Mouse (Mus musculus): ENCODE measurements around the gene Cnot4. TPM values are rescaled to one million over a fixed set of nuclear protein-coding genes. Genes with fewer than 3 reads are reported as not detected.

The Cnot4 gene
- total RNA-seq, 4 experiments from 2014 or later: 19.6 to 23.9 (median 21.7) TPM

DNA sequence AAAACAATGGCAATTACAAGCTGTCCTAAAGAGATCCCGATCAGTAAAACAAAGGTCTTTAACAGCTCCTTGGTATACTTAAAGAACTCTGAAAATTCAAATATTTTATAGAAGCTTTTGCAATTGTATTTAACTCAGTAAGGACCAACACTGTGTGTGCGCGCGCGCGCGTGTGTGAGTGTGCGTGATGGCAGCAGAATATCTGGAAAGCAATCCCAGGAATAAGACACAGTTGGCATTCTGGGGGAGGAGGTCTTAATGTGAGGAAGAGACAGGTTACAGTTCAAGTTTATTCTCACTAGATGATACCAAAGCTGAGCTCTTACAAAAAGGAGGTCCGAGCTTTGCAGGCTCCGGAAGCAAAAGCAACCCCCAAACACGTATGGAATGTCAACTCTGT, 100.2 kb downstream of the Cnot4 start:
- DNase-seq (ENCODE audit: low spot score): no peak

DNA sequence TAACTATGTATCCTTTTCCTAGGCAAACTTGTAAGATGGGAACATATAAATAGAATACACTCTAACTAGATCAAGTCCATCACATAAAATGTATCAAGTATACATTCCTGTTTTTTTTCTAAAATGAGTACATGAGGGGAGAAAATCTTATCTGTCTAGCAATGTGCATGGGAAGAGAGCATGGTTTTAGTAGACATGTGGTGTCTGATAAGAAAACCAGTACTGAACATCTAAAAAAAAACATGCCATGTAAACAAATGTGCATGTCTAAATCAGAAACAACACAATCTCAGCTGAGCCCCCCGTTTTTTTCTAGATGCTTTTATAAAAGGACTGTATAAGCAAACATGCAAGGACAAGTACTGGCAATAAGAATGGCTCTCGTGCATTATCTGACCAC, 100.8 kb downstream of the Cnot4 start:
- DNase-seq (ENCODE audit: low spot score): no peak

DNA sequence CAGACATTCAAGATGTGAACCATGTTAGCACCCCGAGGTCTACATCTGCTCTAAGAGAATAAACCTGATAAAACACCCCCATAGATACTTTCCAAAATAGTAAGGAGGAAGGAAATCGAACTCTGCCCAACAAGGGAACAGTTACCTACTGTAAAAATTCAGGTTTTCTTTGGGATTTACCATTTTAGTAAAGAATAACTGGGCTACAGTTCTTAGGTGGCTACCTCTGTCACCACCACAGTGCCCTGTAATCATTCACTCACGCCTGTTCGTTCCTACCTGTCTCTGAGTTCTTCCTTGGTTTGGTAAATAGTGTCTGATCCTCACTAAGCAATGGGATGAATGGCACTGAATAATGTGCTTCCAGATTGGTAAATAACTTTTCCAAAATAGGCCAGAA, 102.7 kb downstream of the Cnot4 start:
- no peak for DNase-seq (ENCODE audit: low spot score)

DNA sequence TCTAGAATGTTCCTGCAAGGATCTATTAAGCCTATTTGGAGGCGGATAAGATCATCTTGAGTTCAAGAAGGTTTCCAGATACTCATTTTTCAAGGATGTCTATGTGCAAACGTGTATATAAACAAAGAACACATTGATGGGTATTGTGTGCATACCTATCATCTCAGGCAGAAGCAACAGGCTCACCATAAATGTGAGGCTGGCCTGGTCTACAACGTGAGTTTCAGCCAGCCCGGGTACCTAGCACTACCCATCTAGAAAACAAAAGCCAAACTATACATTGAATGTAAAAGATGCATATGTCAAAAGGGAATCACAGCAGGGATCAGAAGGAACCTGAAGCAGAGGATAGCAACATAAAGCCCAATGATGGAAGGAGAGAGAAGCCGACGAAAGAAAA, 103.3 kb downstream of the Cnot4 start:
- DNase-seq (ENCODE audit: low spot score): no peak

DNA sequence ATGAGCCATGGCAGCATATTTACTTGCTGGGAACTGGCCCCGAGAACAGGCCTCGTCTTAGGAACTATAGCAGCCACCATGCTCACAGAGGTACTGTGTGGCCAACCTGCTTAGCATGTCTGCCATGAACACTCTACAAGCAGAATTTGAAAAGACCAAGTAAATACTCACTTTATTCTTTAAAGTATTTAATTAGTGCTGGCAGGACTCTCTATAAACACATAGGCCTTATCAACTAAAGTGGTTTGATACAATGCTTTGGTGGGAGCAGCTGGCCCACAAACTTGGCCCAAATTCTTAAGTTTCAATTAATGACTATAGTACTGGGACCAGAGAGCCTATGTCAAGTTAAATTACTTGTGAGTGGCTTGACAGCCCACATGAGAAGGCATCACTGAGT, 105.5 kb downstream of the Cnot4 start:
- DNase-seq (ENCODE audit: low spot score): no peak

DNA sequence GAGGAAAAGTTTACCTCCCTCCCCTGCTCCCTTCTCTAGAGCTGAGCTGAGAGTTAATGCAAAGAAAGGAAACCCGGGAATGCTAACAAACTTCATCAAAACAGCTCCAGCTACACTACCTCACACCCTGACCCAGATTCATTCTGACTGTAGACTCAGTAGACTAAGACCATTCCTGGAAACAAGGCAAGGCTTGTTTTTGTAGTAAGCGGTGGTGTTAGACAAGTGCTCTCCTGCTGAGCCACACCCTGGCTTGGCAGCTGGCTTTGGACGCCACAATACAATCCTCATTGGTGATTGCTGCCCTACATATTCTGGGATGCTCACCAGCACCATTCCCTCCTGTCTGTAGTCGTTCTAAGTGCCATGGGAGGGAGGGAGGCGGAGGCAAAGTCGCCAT, 106.3 kb downstream of the Cnot4 start:
- DNase-seq (ENCODE audit: low spot score): no peak

DNA sequence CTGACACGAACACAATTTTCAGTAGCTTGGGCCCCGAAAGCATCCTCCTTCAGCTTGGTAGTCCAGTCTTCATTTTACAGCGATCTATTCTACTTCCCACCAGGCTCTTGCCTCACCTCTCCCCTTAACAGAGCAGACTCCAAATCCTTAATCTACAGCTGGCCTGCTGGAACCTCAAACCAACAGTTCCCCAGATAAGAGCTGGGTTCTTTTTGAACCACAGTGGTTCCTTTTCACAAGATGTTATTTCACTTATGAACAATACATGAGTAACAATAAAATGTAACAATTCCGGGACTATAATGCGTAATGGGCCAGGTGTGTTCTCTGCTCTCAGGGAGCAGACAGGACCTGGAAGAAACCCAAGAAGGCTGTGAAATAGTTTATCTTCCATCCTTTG, 116.9 kb downstream of the Cnot4 start:
- DNase-seq (ENCODE audit: low spot score): no peak

DNA sequence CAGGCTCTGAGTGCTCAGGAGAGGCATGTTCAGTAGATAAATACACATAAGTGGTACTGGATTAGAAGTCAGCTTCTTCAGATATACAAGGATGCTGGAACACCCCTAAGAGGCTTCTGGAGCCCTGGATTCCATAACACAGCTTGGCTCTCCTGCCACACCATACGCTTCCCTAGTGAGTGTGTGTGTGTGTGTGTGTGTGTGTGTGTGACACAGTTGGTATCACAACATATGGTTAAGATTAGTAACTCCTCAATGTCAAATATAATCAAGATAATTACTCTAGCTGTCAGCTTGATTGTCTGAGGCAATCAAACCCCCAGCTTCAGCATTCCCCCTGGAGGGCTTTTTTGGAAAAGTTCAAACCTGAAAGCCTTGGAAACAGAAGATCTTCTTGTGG, 121.6 kb downstream of the Cnot4 start:
- no peak for DNase-seq (ENCODE audit: low spot score)

DNA sequence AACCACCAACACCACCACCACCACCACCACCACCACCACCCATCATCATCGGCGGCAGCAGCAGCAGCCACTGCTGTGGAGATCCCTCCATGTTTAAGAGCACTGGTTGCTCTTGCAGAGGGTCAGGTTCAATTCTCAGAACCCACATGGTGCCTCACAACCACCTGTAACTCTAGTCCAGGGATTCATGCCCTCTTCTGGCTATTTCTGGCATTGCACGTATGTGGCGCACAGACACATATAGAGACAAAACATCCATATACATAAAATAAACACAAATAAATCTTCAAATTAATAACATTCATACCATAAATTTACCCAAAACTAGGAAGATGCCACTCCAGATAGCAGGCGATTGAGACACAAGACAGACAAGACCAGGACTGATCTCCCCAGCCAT, 122.8 kb downstream of the Cnot4 start:
- no peak for DNase-seq (ENCODE audit: low spot score)

DNA sequence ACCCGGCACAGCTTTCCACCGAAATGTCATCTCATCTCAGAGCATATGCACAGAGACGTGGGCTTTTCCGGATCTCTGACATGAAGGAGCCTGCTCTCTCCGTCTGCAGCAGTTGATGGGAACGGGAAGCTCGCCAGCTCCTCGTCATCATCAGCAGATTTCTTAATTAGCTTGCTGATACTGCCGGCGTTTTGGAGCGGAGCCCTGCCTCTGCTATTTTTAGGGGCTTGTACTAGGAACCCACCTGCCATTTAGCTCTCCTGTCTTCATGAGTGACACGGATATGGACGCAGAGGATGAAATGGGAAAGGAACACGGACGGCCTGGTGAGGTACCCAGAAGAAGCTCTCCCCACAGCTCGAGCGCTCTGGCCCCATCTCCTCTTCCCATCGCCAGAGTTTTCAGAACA, 131.3 kb downstream of the Cnot4 start:
- peak; percentile 11 for DNase-seq (ENCODE audit: low spot score)

DNA sequence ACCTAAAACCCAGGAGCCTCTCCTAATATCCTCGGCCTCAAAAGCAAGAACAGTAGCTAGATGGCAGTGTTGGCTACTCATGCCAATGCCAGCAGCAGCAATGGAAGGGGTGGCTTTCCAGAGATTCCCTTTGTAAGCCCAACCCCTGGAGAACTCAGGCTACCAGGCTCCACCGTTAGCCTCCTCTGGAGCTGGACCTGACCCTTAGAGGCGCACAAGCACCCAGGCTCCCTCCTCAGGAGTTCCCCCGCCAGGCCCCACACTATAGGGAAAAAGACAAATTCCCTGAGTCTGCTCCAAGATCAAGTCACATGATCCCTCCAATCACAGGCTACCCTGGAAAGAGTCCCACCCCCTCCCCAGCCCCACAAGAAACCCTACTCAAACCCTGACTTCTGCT, 134.4 kb downstream of the Cnot4 start:
- DNase-seq (ENCODE audit: low spot score): no peak

DNA sequence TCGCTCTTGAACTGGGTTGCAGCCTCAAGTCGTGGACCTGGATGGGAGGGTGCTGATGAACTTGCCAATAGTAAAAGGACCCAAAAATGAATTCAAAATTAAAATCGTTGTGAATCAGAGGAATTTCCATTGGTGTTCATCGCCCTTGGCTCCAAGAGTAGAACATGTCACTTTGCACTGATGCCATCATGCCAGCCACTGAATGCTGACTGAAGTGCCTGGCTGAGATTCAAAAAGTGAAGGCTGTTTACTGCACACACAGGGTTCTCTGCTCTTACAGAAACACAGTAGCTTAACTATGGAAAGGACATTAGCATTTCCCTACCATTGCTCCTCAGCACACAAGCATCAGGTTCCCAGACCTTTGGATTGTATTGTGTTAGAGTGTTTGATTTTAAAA, 137.0 kb downstream of the Cnot4 start:
- no peak for DNase-seq (ENCODE audit: low spot score)

DNA sequence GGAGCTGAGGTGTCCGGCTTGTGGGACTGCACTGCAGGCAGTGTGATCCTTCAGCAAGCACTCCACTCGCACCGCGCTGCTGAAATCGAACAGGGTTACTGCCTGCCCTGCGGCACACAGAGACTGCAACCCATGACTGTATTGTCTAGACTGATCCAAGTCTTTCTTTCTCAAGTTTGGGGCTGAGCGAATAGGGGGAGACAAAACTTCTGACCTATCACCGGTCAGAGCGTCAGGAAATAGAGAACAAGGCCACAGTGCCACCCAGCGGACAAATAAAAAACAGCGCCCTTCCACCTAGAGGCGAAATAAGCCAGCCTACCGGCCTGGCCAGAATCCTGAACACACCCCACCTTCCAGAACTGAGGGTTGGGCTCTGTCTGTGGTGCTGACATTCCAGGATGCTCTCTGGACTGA, 138.3 kb downstream of the Cnot4 start:
- peak; percentile 78 for DNase-seq (ENCODE audit: low spot score)

DNA sequence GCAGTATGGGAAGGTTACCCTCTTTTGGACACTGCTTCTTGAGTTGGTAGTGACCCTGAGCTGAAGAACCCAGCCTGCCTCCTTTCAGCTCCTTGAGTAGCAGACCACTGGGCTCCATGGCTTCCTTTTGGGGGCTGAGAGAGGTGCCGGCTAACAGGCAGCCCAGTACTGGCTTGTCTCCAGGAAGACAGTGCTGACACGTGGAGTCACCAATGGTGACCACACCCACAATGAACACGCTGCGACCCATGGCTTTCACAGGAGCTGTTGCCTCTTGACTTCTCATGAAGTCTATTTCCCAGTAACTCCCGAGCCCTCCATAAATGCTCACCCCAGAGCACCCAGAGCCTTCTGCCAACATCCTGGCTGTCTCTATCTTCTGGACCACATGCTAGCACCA, 138.8 kb downstream of the Cnot4 start:
- no peak for DNase-seq (ENCODE audit: low spot score)

DNA sequence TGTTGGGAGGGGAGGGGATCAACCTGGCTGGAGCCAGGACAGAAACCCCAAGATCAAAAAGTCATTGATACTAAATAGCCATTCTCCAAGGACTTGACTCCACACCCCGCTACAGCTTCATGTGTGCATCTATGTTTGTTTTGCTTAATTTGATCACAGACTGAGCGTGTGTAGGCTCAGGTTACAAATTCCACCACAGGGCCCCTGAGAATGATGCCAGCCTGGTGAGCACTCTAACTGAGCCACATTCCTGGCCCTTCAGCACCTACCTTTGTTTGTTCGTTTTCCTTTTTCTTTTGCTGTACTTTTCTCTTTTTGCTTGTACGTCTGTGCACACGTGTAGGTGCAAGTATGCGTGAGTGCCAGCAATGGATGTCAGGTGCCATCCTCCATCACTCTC, 144.3 kb downstream of the Cnot4 start:
- DNase-seq (ENCODE audit: low spot score): no peak

DNA sequence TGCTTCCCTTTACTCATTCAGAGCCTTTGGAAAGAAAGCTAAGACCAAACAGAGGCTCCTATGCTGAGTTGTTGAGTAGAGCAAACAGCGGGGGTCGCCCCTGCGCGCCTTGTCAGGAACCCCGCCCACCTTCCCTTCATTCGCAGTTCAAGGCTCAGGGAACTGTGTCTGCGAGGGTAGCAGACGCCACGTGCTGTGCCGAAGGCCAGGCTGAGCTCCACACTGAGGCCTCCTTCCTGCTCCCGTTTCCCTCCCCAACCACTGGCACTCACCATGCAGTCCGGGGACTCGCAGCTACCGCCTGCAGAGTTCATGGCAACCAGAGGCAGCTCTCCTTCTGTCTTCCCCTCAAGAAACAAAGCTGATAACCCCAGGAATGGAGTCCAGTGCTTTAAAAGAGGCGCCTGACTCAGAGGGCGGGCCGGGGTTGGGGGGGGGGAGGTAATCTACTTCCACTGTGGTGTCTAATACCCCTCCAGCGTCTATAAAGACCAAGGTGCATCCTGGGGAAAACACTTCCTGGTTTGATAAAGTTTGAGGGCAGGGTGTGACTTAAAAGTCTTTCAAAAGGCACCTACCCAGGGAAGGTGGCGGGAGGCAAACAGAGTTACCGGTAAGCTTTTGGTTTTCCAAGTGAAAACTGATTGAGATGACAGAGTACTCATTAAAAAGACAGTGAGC, 145.3 kb downstream of the Cnot4 start, which contains the start of gene Slc23a4:
TSS of gene Slc23a4 (minus strand) at position 324 of the 681 bp plus-strand sequence.
- no peak for DNase-seq (ENCODE audit: low spot score)

DNA sequence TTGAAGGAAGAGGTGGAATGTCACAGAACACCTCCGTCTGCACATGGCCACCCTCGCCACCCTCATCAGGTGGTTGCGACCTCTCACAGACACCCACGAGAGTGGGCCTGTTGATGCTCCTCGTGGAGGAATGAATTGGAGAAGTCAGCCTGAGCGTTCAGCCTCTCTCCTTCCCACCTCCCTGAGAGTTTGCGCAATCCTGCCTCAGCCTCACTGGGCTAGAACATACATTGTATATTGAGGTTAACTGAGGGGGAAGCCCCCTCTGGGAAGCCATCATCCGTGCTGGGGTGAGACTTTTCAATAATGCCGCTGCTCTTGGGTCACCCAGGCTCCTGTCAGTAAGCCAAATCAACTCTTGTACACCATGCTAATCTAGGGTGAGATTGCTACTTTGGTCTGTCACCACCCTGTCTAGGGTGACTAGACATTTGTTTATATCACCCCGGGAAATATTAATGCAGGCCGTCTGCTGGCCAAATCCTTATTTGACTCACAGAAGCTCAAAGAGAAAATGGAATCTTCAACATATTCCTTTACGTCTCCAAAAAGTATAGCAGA, 146.4 kb downstream of the Cnot4 start:
- no peak for DNase-seq (ENCODE audit: low spot score)

DNA sequence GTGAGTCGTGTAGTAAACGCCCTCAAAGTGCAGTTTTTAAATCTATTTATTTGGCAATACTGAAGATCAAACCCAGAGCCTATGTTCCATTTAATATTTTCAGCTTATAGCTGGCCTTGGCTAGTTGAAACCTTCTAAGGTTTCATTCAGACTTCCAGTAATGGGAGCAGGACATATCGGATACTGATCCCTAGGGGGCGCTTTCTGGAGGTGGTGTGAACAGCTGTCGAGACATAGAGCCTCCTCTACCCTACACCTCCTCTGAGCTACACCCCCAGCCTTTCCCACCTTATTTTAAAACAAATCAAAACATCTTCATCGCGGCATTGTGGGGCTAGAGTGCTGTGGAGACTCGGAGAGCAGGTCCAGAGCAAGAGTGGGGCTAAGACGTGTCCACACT, 152.9 kb downstream of the Cnot4 start:
- no peak for DNase-seq (ENCODE audit: low spot score)

DNA sequence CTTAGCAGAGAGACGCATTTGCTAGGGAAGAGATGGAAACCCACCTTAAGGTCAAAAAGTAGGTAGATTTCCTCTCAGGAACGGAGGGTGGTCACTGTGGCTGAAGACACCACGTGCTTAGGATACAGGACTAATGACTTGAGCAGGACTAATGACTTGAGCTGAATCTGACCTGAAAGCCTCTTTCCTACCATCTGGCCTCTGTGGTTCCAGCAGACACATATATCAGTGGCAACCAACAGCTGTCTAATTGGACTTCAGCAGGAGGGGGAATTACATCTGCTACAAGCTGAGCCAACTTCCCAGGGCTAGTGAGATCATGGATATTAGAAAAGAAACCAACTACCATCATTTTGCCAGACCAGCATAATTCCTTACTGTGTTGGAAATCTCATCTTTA, 154.2 kb downstream of the Cnot4 start:
- DNase-seq (ENCODE audit: low spot score): no peak

Other genes starting within 250 kb of the Cnot4 start
- gene Wdr91, start 222.8 kb downstream of the Cnot4 start, total RNA-seq (2022): 10 to 100 TPM; 11.6 to 15.9 (median 13.3) TPM
- gene Stra8, start 213.6 kb downstream of the Cnot4 start, total RNA-seq (2022): not detected
- gene Slc23a4, start 145.3 kb downstream of the Cnot4 start, total RNA-seq (2022): under 1 TPM in 2 of 4 experiments, not detected in 2; 0.31 to 0.32 TPM
- 10 to 100 TPM; 14.5 to 18.2 (median 16.1) TPM for gene Nup205, start 43.7 kb upstream of the Cnot4 start, total RNA-seq (2022)
- gene Slc13a4, start 174.4 kb upstream of the Cnot4 start, total RNA-seq (2022): under 1 TPM in 2 of 4 experiments, not detected in 2; 0.14 to 0.37 TPM
- gene Fam180a, start 192.4 kb upstream of the Cnot4 start, total RNA-seq (2022): under 1 TPM; 0.44 to 0.62 (median 0.53) TPM

Measured in heart, adult 8-10 months (tissue).